Comparison of ENCODE assay signal across 17 mouse cellular contexts in genomic region chr1:21069830-21070522, GRCm38 (mm10). TPM values are rescaled to one million over a fixed set of nuclear protein-coding genes. Genes with fewer than 3 reads are reported as not detected.
DNase-seq lines count a peak whose midpoint lies in the region; ATAC-seq and TF ChIP-seq lines count a peak whose summit lies in the region.
"Had no signal": no experiment of that assay in that cellular context is flagged by ENCODE, and none has a peak within 500 bp of the region (broad histone marks: within the 10 kb centered on the region; RNA-seq: fewer than 3 reads in every experiment).

No protein-coding gene starts in this region.

- DNase-seq in heart, adult 2 months, result no peak
- no peak for DNase-seq in heart, adult 11 months
- DNase-seq in kidney, adult 2 months, result no peak
- peak; percentile 14 for DNase-seq in lung, postnatal 0 days (ENCODE audit: low spot score)
- DNase-seq in lung, postnatal 10 days, result no peak
- DNase-seq: cerebellum, adult 11-12 months; cerebellum, postnatal 25 days; right cerebral cortex, postnatal 25 days; thymus, postnatal 14 days had no signal

- intact Hi-C loops in heart, adult 2 months (cut with DNase I), result no loop called here

- H3K4me2 ChIP-seq in kidney, embryonic 14.5 days (replicated peaks; ENCODE audit: low read depth, low read length), result no peak overlapping the region
- 0 out of 2 replicates have a peak overlapping the region, but pooled peaks have one; percentile 0 for H3K4me2 ChIP-seq in lung, postnatal 0 days (replicated peaks; ENCODE audit: low read depth, low read length)
- H3K4me2 ChIP-seq: neural tube, embryonic 15.5 days had no signal

- TF ChIP-seq CTCF in heart, adult 2 months (IDR thresholded peaks at IDR 0.05), result no peak
- TF ChIP-seq CTCF in kidney, adult 2 months (conservative IDR thresholded peaks at IDR 0.05; ENCODE audit: insufficient read depth, insufficient read length, low read depth, low read length), result no peak
- no peak for TF ChIP-seq CTCF in lung, postnatal 0 days (IDR thresholded peaks at IDR 0.05)

- TF ChIP-seq EP300 in heart, adult 2 months (IDR thresholded peaks at IDR 0.05; ENCODE audit: insufficient read depth, low read depth, low read length), result no peak
- no peak for TF ChIP-seq EP300 in lung, postnatal 0 days (IDR thresholded peaks at IDR 0.05)

- H3K79me2 ChIP-seq in heart, adult 2 months (replicated peaks; ENCODE audit: control insufficient read depth, insufficient read depth, low read length), result peaks cover 5% of the 10 kb centered on the region; the same call in 1 of the 2 replicates

- H3K4me3 ChIP-seq in heart, adult 2 months, result no peak overlapping the region
- H3K4me3 ChIP-seq in kidney, adult 2 months (ENCODE audit: insufficient read depth, low read depth, low read length), result no peak overlapping the region
- H3K4me3 ChIP-seq in kidney, embryonic 14.5 days (ENCODE audit: low read length), result no peak overlapping the region
- no peak overlapping the region for H3K4me3 ChIP-seq in lung, postnatal 0 days (ENCODE audit: low read depth, low read length)
- H3K4me3 ChIP-seq: erythroblast, embryonic 14.5 days; left cerebral cortex, adult 2 months; limb, embryonic 10.5 days; neural tube, embryonic 15.5 days had no signal

- peaks cover 11% of the 10 kb centered on the region for H3K4me1 ChIP-seq in heart, adult 2 months (ENCODE audit: control insufficient read depth, insufficient read depth, low read length)
- peaks cover 10% of the 10 kb centered on the region for H3K4me1 ChIP-seq in kidney, adult 2 months (ENCODE audit: control insufficient read depth, insufficient read depth, low read length)
- H3K4me1 ChIP-seq in kidney, embryonic 14.5 days (ENCODE audit: control insufficient read depth, insufficient read depth, low read length), result peaks cover 27% of the 10 kb centered on the region; the same call in 1 of the 2 replicates
- peaks cover 2% of the 10 kb centered on the region; the same call in 1 of the 2 replicates for H3K4me1 ChIP-seq in lung, postnatal 0 days (ENCODE audit: insufficient read depth, low read depth, low read length)

- no peak for ATAC-seq in kidney, embryonic 14.5 days (ENCODE audit: low FRiP score, low TSS enrichment)
- no peak for ATAC-seq in lung, postnatal 0 days
- peak; percentile 85 for ATAC-seq in megakaryocyte, adult 5-6 weeks (ENCODE audit: poor library complexity, severe bottlenecking)
- ATAC-seq in erythroblast, adult 5-6 weeks (replicated peaks; ENCODE audit: low FRiP score, poor library complexity, severe bottlenecking), result no peak
- ATAC-seq: forebrain, embryonic 16.5 days had no signal

- peak overlapping the region; percentile 73 for H3K27ac ChIP-seq in heart, adult 2 months
- H3K27ac ChIP-seq in kidney, adult 2 months (ENCODE audit: insufficient read depth, low read depth, low read length), result peak overlapping the region; percentile 26; the same call in 1 of the 2 replicates
- H3K27ac ChIP-seq in kidney, embryonic 14.5 days (ENCODE audit: low read depth, low read length), result no peak overlapping the region
- peak overlapping the region; percentile 32; the same call in 1 of the 2 replicates for H3K27ac ChIP-seq in lung, postnatal 0 days (ENCODE audit: low read length)
- H3K27ac ChIP-seq: left cerebral cortex, adult 2 months; limb, embryonic 10.5 days; neural tube, embryonic 15.5 days had no signal

- no peaks in the 10 kb centered on the region for H3K27me3 ChIP-seq in heart, adult 2 months (ENCODE audit: control insufficient read depth, insufficient read depth, low read length)
- no peaks in the 10 kb centered on the region for H3K27me3 ChIP-seq in kidney, adult 2 months (replicated peaks; ENCODE audit: control insufficient read depth, insufficient read depth, low read length)
- no peaks in the 10 kb centered on the region for H3K27me3 ChIP-seq in kidney, embryonic 14.5 days (ENCODE audit: control insufficient read depth, insufficient read depth, low read length)
- no peaks in the 10 kb centered on the region for H3K27me3 ChIP-seq in lung, postnatal 0 days (replicated peaks; ENCODE audit: insufficient read depth, low read length)
- H3K27me3 ChIP-seq: neural tube, embryonic 15.5 days had no signal

- no peak for TF ChIP-seq POLR2A in heart, adult 2 months (IDR thresholded peaks at IDR 0.05; ENCODE audit: insufficient read depth, low read depth, low read length)
- TF ChIP-seq POLR2A in kidney, adult 2 months (IDR thresholded peaks at IDR 0.05; ENCODE audit: low read depth, low read length), result no peak

- peaks cover 6% of the 10 kb centered on the region for H3K36me3 ChIP-seq in heart, adult 2 months (ENCODE audit: control insufficient read depth, insufficient read depth, low read length)
- no peaks in the 10 kb centered on the region for H3K36me3 ChIP-seq in kidney, adult 2 months (ENCODE audit: control insufficient read depth, insufficient read depth, low read length)
- H3K36me3 ChIP-seq in kidney, embryonic 14.5 days (ENCODE audit: control insufficient read depth, insufficient read depth, low read length), result no peaks in the 10 kb centered on the region; the same call in 1 of the 2 replicates
- no peaks in the 10 kb centered on the region for H3K36me3 ChIP-seq in lung, postnatal 0 days (ENCODE audit: insufficient read depth, low read length)
- H3K36me3 ChIP-seq: neural tube, embryonic 15.5 days had no signal

- 44% methylated on average over 12 of the region's 12 CpGs for WGBS in heart, adult 2 months
- WGBS in kidney, adult 2 months, result 68% methylated on average over 12 of the region's 12 CpGs
- 73% methylated on average over 12 of the region's 12 CpGs for WGBS in kidney, embryonic 14.5 days
- WGBS in lung, postnatal 0 days, result 69% methylated on average over 12 of the region's 12 CpGs

- H3K9ac ChIP-seq in heart, adult 2 months (ENCODE audit: low read depth, low read length), result no peak overlapping the region
- no peak overlapping the region for H3K9ac ChIP-seq in kidney, embryonic 14.5 days (ENCODE audit: low read depth, low read length)
- no peak overlapping the region for H3K9ac ChIP-seq in lung, postnatal 0 days (replicated peaks; ENCODE audit: low read depth)
- H3K9ac ChIP-seq: neural tube, embryonic 15.5 days had no signal

- H3K9me3 ChIP-seq in kidney, embryonic 14.5 days (ENCODE audit: control insufficient read depth, low read length), result peaks cover 9% of the 10 kb centered on the region; the same call in 1 of the 2 replicates
- H3K9me3 ChIP-seq in lung, postnatal 0 days (ENCODE audit: low read length), result no peaks in the 10 kb centered on the region
- H3K9me3 ChIP-seq: limb, embryonic 10.5 days; neural tube, embryonic 15.5 days had no signal

RNA-seq across cellular contexts. Expression of gene Tram2, which starts 9.1 kb away (rescaled TPM):
- 1 to 10 TPM; 5.6 to 6.0 TPM for total RNA-seq in heart, adult 2 months (2021)
- 4.6 and 7.1 TPM in 2 replicates for polyA plus RNA-seq in heart, adult 2 months (2012; rRNA removed)
- 4.2 and 4.9 TPM in 2 replicates for polyA plus RNA-seq in kidney, adult 2 months (2012; rRNA removed)
- polyA plus RNA-seq in kidney, embryonic 14.5 days (2014; fragmentation: Nextera tagmentation; extraction: Ambion mirVana), result 9.8 and 12.4 TPM in 2 replicates
- polyA plus RNA-seq in lung, postnatal 0 days (2015; fragmentation: Nextera tagmentation; extraction: Ambion mirVana), result 8.1 and 8.3 TPM in 2 replicates
- total RNA-seq in megakaryocyte, adult 5-6 weeks (2015), result 13.7 and 16.3 TPM in 2 replicates
- total RNA-seq in megakaryocyte, adult 5-6 weeks (2017), result 2.2 and 3.0 TPM in 2 replicates
- 1.0 and 1.7 TPM in 2 replicates for total RNA-seq in erythroblast, adult 5-6 weeks (2015; ENCODE audit: low replicate concordance)
- total RNA-seq in erythroblast, adult 5-6 weeks (2017; ENCODE audit: low replicate concordance), result 0.34 and 0.42 TPM in 2 replicates
- polyA plus RNA-seq: erythroblast, embryonic 14.5 days had no signal
